Mouse (Mus musculus): ENCODE results near the gene 4930579F01Rik.

- TF ChIP-seq CTCF (conservative IDR thresholded peaks at IDR 0.05; ENCODE audit: low read length): no peak
- TF ChIP-seq POU5F1 (IDR thresholded peaks at IDR 0.05; ENCODE audit: borderline replicate concordance, low read length): no peak
Measured at GRCm38 (mm10) chr3:138130692-138131091, 62.9 kb downstream of the 4930579F01Rik start.
